Mouse (Mus musculus) olfactory bulb, adult 2 months (tissue): ENCODE measurements around the gene Usp50. TPM values are rescaled to one million over a fixed set of nuclear protein-coding genes. Genes with fewer than 3 reads are reported as not detected.

Source experiments
- H3K27ac ChIP-seq: fragments of 200-500 bp; 2 replicates; pipeline ENCODE4 v1.5.1; 2012; ENCODE audit warnings: low read depth, low read length; ENCODE audit not compliant: insufficient read depth
- H3K4me1 ChIP-seq: fragments of 200-500 bp; 2 replicates; pipeline ENCODE4 v1.6.1; 2012; ENCODE audit warnings: low read length; ENCODE audit not compliant: control insufficient read depth, insufficient read depth
- H3K4me3 ChIP-seq: fragments of 200-500 bp; 2 replicates; pipeline ENCODE4 v1.5.1; 2012; ENCODE audit warnings: mild to moderate bottlenecking, low read depth, low read length, moderate library complexity; ENCODE audit not compliant: insufficient read depth
- CTCF ChIP-seq: fragments of 200-500 bp; IDR thresholded peaks from 2 replicates; pipeline ENCODE4 v1.5.1; 2012; ENCODE audit warnings: low read depth, mild to moderate bottlenecking, low read length, moderate library complexity; ENCODE audit not compliant: insufficient read depth
- POLR2A ChIP-seq: fragments of 200-500 bp; IDR thresholded peaks from 2 replicates; pipeline ENCODE4 v1.6.1; 2012; ENCODE audit warnings: mild to moderate bottlenecking, low read depth, low read length, moderate library complexity; ENCODE audit not compliant: insufficient read depth
- WGBS: fragments of 180-500 bp; shearing (Covaris S2); methylation state at CpG from one replicate; pipeline ENCODE4 v1.1.7; 2018; 5-methylcytosine and 5-hydroxymethylcytosine counted together
- polyA plus RNA-seq: library from polyadenylated mRNA; stranded (reverse); fragments of >200 nt; gene quantifications from 2 replicates; pipeline ENCODE4 v1.2.4, GENCODE M21; 2012; ENCODE audit warnings: low replicate concordance; ENCODE audit not compliant: missing spikeins, insufficient read depth, insufficient read length

The Usp50 gene
- polyA plus RNA-seq, 1 experiment, result not detected

GRCm38 (mm10) chr2:126782433-126782832 is 837 bp downstream of the Usp50 start:
- H3K4me1 ChIP-seq, result no peaks in the 10 kb centered on the region
- TF ChIP-seq POLR2A (no peak), CTCF (no peak)
- H3K4me3 ChIP-seq, result no peak overlapping the region
- 66% methylated on average over 3 of the region's 3 CpGs for WGBS
- H3K27ac ChIP-seq, result no peak overlapping the region

GRCm38 (mm10) chr2:126781478-126781877 is 1.8 kb downstream of the Usp50 start:
- no peak overlapping the region for H3K4me3 ChIP-seq
- no peak overlapping the region for H3K27ac ChIP-seq
- 92% methylated on average over 1 of the region's 1 CpGs for WGBS
- no peaks in the 10 kb centered on the region for H3K4me1 ChIP-seq
- no peak for TF ChIP-seq POLR2A
- no peak for TF ChIP-seq CTCF

GRCm38 (mm10) chr2:126780286-126780685 is 3.0 kb downstream of the Usp50 start:
- no peaks in the 10 kb centered on the region for H3K4me1 ChIP-seq
- H3K27ac ChIP-seq, result no peak overlapping the region
- H3K4me3 ChIP-seq, result no peak overlapping the region
- TF ChIP-seq POLR2A, result no peak
- TF ChIP-seq CTCF, result no peak
- WGBS, result 89% methylated on average over 10 of the region's 10 CpGs

- Histone ChIP-seq H3K4me1 (no peaks in the 10 kb centered on the region), H3K4me3 (no peak overlapping the region), H3K27ac (no peak overlapping the region)
- no peak for TF ChIP-seq CTCF
- no peak for TF ChIP-seq POLR2A
- WGBS, result 89% methylated on average over 4 of the region's 4 CpGs
Observed at GRCm38 (mm10) chr2:126778806-126779205, 4.5 kb downstream of the Usp50 start.

GRCm38 (mm10) chr2:126776416-126776815 is 6.9 kb downstream of the Usp50 start:
- no peak for TF ChIP-seq POLR2A
- TF ChIP-seq CTCF, result no peak
- no peaks in the 10 kb centered on the region for H3K4me1 ChIP-seq
- no peak overlapping the region for H3K27ac ChIP-seq
- WGBS, result 27% methylated on average over 1 of the region's 1 CpGs
- no peak overlapping the region for H3K4me3 ChIP-seq

- TF ChIP-seq POLR2A (no peak), CTCF (no peak)
- Histone ChIP-seq H3K4me1 (no peaks in the 10 kb centered on the region), H3K4me3 (no peak overlapping the region), H3K27ac (no peak overlapping the region)
- 64% methylated on average over 4 of the region's 4 CpGs for WGBS
Observed at GRCm38 (mm10) chr2:126775951-126776350, 7.3 kb downstream of the Usp50 start.

- WGBS, result 99% methylated on average over 5 of the region's 5 CpGs
Observed at GRCm38 (mm10) chr2:126772217-126772616, 11.1 kb downstream of the Usp50 start.

GRCm38 (mm10) chr2:126769431-126770181 is 13.7 kb downstream of the Usp50 start:
- Histone ChIP-seq H3K4me1 (peaks cover 11% of the 10 kb centered on the region), H3K27ac (no peak overlapping the region), H3K4me3 (no peak overlapping the region)
- no peak for TF ChIP-seq CTCF
- no peak for TF ChIP-seq POLR2A
- WGBS, result 61% methylated on average over 19 of the region's 19 CpGs

More at GRCm38 (mm10) chr2:126772217-126772616, 11.1 kb downstream of the Usp50 start:
- TF ChIP-seq POLR2A (no peak), CTCF (no peak)
- Histone ChIP-seq H3K27ac (no peak overlapping the region), H3K4me1 (peaks cover 8% of the 10 kb centered on the region), H3K4me3 (no peak overlapping the region)

- Histone ChIP-seq H3K4me3 (no peak overlapping the region), H3K4me1 (peaks cover 11% of the 10 kb centered on the region), H3K27ac (no peak overlapping the region)
- 70% methylated on average over 4 of the region's 4 CpGs for WGBS
- TF ChIP-seq CTCF (no peak), POLR2A (no peak)
Observed at GRCm38 (mm10) chr2:126768194-126768593, 15.1 kb downstream of the Usp50 start.
